Mouse (Mus musculus): ENCODE measurements at regions not wholly inside any gene's neighbourhood (a gene's known extent, or its start where the extent isn't known, plus 50 kb on each side); places are given as distances from the start of the nearest gene placed in this dataset.
"Not testable (repeated sequence)": the region's sequence is repeated elsewhere in the genome, so short reads cannot be mapped to it uniquely, and the experiment has no call there.

GRCm38 (mm10) chr1:88752332-88752731, 50.3 kb upstream of the Arl4c start:
- DNase-seq (ENCODE audit: low spot score in 2 of 2): no peak

- peak in 1 of 2 experiments; percentile 41 for DNase-seq (ENCODE audit: low spot score in 2 of 2)
Measured at GRCm38 (mm10) chr1:88756658-88757057, 54.6 kb upstream of the Arl4c start.

- no peak for DNase-seq (ENCODE audit: low spot score in 2 of 2)
Measured at GRCm38 (mm10) chr1:88757162-88757561, 55.1 kb upstream of the Arl4c start.

GRCm38 (mm10) chr1:88757746-88758145, 55.7 kb upstream of the Arl4c start:
- DNase-seq (ENCODE audit: low spot score in 2 of 2): no peak

DNA sequence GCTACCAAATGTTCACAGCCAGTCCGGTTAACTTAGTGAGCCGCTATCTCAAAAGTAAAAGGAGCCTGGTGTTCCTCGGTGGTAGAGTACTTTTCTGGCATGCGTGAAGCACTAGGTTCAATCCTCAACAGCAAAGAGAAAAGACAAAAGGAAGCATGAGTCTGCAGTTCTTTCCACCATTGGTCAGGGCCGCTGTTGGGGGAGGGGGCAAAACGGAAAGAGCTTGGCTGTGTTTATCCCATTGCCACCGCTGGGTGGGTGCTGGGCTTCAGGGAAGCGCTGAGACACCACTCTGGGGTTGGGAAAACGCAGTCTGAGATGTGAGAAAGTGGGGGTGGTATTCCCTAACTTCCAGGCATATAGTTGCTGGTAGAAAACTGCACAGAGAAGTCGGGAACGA, 58.6 kb upstream of the Arl4c start:
- DNase-seq (ENCODE audit: low spot score in 2 of 2): no peak

GRCm38 (mm10) chr1:88761121-88761520, 59.1 kb upstream of the Arl4c start:
- DNase-seq (ENCODE audit: low spot score in 2 of 2): no peak

DNA sequence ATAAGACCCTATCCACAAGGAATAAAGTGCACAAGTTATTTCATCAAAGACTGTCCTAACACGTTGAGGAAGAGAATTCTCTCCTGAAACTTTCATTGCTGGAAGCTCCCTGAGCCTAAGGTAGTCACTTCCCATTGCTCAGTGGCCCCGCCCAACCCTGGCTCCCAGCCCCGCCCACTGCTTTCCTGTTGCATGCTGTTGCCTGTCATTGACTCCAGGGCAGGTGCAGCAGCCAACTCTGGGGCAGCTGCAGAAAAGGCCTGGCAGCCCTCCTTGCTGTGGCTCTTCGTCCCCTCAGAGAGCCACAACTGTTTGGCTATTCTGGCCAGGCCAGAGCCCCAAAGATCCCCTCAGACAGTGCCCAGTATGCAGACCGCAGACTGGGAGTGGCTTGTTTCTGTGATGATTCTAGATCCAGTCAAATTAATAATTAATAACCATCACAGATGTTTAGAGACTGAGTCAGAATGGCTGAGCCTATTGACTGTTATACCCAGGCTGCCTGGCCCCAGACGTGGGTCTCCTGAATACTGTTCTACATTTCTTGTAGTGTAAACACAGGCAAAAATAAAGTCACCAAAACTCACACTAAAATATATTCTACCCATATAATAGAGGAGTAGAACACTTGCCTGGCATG, 61.8 kb upstream of the Arl4c start:
- DNase-seq (ENCODE audit: low spot score in 2 of 2): no peak

DNA sequence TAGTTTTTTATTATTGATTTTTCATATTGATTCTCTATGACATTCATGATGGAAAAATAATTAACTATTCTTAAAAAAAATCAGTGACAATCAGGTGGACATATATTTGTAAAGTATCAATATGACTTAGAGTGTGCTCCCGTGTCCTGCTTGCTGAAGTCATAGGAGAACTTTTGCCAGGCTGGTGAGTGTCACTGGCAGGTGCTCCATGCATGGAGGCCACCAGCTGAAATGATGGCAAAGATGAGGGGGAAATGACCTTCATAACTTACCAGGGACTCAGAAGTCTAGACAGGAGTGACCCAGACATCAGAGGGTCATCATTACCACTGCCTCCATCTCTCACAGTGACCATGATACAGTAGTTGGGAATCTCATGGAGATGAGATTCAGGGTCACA, 62.5 kb upstream of the Arl4c start:
- no peak for DNase-seq (ENCODE audit: low spot score in 2 of 2)

GRCm38 (mm10) chr1:88777009-88777408, 75.0 kb upstream of the Arl4c start:
- DNase-seq (ENCODE audit: low spot score in 2 of 2): no peak

- DNase-seq (ENCODE audit: low spot score in 2 of 2): no peak
Measured at GRCm38 (mm10) chr1:88780262-88780661, 78.2 kb upstream of the Arl4c start.

GRCm38 (mm10) chr1:88783083-88783482, 81.1 kb upstream of the Arl4c start:
- DNase-seq (ENCODE audit: low spot score in 2 of 2): no peak

GRCm38 (mm10) chr1:88784866-88785620, 83.0 kb upstream of the Arl4c start:
- no peak for DNase-seq (ENCODE audit: low spot score in 2 of 2)

GRCm38 (mm10) chr1:88786066-88786465, 84.0 kb upstream of the Arl4c start:
- no peak for DNase-seq (ENCODE audit: low spot score in 2 of 2)

GRCm38 (mm10) chr1:88790674-88791073, 88.7 kb upstream of the Arl4c start:
- DNase-seq (ENCODE audit: low spot score in 2 of 2): no peak

DNA sequence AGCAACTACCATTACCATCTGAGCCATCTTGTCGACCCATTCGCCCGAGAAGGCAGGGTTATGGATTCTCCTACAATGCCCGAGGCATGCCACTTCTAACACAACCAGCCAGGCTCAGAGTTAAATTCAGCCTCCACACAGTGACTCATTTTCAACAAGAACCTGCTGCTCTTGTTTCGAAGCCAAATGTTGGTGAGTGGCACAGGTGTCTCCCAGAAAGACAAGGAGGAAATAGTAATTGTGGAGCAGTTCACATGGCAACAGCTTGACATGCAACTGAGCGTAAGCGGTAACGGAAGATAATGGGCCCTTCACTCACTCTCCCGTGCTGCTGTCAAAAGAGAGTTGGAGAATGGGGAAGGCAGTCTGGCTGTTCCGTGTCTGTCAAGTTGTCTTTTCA, 92.9 kb upstream of the Arl4c start:
- no peak for DNase-seq (ENCODE audit: low spot score in 2 of 2)

GRCm38 (mm10) chr1:88798473-88798872, 96.5 kb upstream of the Arl4c start:
- DNase-seq (ENCODE audit: low spot score in 2 of 2): no peak

DNA sequence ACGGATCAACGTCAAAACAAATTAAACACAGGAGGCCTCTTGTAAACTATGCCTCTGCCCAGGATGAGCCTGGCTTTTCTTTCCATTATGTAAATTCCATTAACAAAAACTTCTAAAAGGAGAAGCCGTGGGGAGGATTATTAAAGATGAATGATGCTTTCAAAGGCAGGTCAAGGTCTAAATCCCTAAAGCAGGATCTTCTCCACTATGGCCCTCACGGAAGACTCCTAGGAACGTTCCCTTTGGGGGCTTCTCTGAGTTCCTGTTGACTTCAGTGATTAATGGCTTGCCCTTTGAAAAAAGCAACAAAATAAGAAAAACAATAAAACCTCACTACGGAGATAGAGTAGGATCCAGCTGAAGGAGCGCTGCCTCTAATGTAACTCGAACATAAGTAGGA, 96.9 kb upstream of the Arl4c start:
- no peak for DNase-seq (ENCODE audit: low spot score in 2 of 2)

GRCm38 (mm10) chr1:88799343-88799742, 97.3 kb upstream of the Arl4c start:
- no peak for DNase-seq (ENCODE audit: low spot score in 2 of 2)

- no peak for DNase-seq (ENCODE audit: low spot score in 2 of 2)
Measured at GRCm38 (mm10) chr1:88799789-88800188, 97.8 kb upstream of the Arl4c start.

DNA sequence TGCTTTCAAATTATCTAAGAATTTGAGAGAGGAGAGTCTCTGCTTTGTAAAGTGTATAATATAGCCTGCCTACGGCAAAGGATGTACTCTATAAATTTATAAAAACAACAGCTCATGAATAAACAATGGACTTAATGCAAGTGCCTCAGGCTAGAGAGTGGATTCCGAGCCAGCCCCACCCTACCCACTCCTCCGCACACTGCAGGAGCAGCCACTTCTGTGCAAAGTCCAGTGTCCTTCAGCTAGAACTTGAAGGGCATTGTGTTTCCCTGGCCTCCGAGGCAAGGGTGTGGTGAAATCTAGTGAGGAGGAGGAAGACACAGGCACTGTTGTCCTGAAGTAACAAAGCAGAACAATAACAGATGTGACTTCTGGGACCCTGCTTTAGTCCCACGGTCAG, 98.4 kb upstream of the Arl4c start:
- no peak for DNase-seq (ENCODE audit: low spot score in 2 of 2)

- not testable (repeated sequence) for DNase-seq (ENCODE audit: low spot score in 2 of 2)
Measured at GRCm38 (mm10) chr1:88801151-88801550, 99.1 kb upstream of the Arl4c start.

DNA sequence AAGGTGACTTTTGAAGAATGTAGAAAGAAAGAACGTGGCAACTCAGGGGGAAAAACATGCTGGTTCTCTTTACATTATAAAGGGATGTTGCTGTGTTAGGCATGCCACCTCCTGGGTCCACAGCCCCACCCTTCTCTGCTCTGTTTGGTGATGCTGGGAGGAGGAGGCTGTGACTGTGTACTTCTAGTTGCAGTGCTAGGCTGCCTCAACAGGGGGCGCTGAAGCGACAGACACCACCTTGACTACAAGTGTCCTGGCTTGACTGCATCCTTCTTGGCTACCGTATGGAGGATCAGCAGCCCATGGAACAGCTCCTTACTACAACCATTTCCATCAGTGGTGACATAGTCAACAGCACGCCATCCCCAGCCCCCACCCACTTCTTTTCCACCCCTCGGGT, 104.9 kb upstream of the Arl4c start:
- DNase-seq (ENCODE audit: low spot score in 2 of 2): no peak

DNA sequence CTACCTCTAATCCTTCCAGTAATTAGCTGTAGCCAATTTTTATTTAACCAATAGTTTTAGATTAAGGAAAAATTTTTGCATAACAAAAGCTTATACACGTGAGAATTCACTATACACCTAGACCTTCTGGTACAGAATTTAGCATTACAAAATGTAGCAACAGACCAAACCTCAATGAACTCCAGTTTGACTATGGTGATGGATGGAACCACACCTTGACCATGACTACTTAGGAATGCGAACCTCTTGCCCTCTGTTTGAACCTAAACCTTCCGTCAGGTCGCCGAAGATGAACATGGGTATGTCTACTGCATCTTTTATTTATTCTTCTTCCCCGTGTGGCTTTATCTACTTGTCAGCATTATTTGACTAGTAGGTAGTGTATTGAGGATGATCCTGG, 105.9 kb upstream of the Arl4c start:
- DNase-seq (ENCODE audit: low spot score in 2 of 2): no peak

- DNase-seq (ENCODE audit: low spot score in 2 of 2): no peak
Measured at GRCm38 (mm10) chr1:88808508-88808907, 106.5 kb upstream of the Arl4c start.

Data from spleen, postnatal 10 days (tissue).